Mouse (Mus musculus): Measurements from ENCODE around the gene Zfp932. TPM values are rescaled to one million over a fixed set of nuclear protein-coding genes. Genes with fewer than 3 reads are reported as not detected.

Zfp932 gene
- 18.3 and 20.3 TPM in 2 replicates for polyA plus RNA-seq (2021; fragmentation: Nextera tagmentation)
- long read RNA-seq, experiment 1, transcript Zfp932-204 (5 exons, 868 nt), result major isoform, 9 of 21 reads
- long read RNA-seq, experiment 1, partial matches to known transcripts, result 0 of 21 reads
- long read RNA-seq, experiment 1, other reads (novel, unspliced or antisense), result 10 of 21 reads
- long read RNA-seq, experiment 2, transcript Zfp932-203 (4 exons, 2,081 nt), result minor isoform, 19 of 92 reads
- long read RNA-seq, experiment 2, transcript Zfp932-204 (5 exons, 868 nt), result major isoform, 44 of 92 reads
- long read RNA-seq, experiment 2, partial matches to known transcripts, result 4 of 92 reads
- long read RNA-seq, experiment 2, other reads (novel, unspliced or antisense), result 23 of 92 reads

DNA sequence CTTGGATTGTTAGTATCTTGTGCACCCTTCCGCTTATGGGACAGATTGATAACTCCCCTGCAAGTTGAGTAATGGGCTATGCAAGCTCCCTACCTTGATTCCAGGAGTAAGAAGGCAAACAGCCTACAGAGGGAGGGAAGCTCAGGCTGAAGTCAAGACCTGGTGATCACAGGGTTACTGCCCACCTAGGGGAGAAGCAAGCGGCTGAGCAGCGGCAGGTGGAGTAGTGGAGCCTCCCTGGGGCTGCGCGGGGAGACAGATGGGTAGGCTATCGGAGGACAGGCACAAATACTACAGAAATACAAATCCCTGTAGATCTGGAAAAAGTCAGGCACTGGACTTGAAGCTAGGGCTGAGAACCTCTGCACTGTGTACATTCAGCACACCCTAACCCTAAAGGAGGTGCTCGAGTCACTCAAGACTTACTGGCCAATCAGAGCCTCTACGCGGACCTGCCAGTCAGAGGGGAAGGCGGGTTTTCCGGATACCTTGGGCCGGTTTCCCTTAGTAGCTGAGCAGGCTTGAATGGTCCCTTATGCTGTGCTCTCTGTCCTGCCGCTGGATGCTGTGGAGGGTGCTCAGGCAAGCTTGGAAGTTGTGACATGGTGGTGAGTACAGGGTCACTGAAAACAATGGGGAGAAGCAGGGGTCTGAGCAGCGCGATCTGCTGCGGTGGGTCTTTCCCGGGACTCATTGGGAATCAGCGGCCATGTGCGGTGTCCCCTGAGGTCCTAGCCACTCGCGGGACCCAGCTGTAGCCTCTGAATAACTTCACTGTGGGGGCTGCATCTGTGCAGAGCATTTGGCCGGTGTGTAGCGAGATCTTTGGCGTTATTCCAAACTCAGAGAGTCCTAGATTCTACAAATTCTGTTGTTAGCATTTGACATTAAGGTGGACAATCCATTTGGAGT lies at the start of gene Zfp932:
Gene Zfp932, plus strand, starts transcription at position 496 of the 912 bp plus-strand sequence.

Other genes starting within 250 kb of the Zfp932 start
- 2.7 TPM in 2 replicates for gene 4930522L14Rik, start 244.6 kb upstream of the Zfp932 start, polyA plus RNA-seq (2021; fragmentation: Nextera tagmentation)
- 9.4 and 10.8 TPM in 2 replicates for gene Gm15446, start 73.1 kb upstream of the Zfp932 start, polyA plus RNA-seq (2021; fragmentation: Nextera tagmentation)
- 1.8 and 2.5 TPM in 2 replicates for gene Gm17655, start 76.0 kb downstream of the Zfp932 start, polyA plus RNA-seq (2021; fragmentation: Nextera tagmentation)
- 0.14 and 0.18 TPM in 2 replicates for gene Gm35315, start 97.9 kb downstream of the Zfp932 start, polyA plus RNA-seq (2021; fragmentation: Nextera tagmentation)
- 2.2 and 2.3 TPM in 2 replicates for gene Plcxd1, start 103.4 kb downstream of the Zfp932 start, polyA plus RNA-seq (2021; fragmentation: Nextera tagmentation)
- 32.6 and 39.1 TPM in 2 replicates for gene Gtpbp6, start 111.7 kb downstream of the Zfp932 start, polyA plus RNA-seq (2021; fragmentation: Nextera tagmentation)
- gene Zfp605, start 113.6 kb downstream of the Zfp932 start, polyA plus RNA-seq (2021; fragmentation: Nextera tagmentation), result 5.4 and 6.1 TPM in 2 replicates
- 12.9 and 14.5 TPM in 2 replicates for gene Chfr, start 139.3 kb downstream of the Zfp932 start, polyA plus RNA-seq (2021; fragmentation: Nextera tagmentation)
- gene Golga3, start 180.2 kb downstream of the Zfp932 start, polyA plus RNA-seq (2021; fragmentation: Nextera tagmentation), result 10.3 and 10.9 TPM in 2 replicates
- 10.8 and 13.0 TPM in 2 replicates for gene Ankle2, start 234.5 kb downstream of the Zfp932 start, polyA plus RNA-seq (2021; fragmentation: Nextera tagmentation)